10 mouse cellular contexts compared by ENCODE assay signal in the genomic region with DNA sequence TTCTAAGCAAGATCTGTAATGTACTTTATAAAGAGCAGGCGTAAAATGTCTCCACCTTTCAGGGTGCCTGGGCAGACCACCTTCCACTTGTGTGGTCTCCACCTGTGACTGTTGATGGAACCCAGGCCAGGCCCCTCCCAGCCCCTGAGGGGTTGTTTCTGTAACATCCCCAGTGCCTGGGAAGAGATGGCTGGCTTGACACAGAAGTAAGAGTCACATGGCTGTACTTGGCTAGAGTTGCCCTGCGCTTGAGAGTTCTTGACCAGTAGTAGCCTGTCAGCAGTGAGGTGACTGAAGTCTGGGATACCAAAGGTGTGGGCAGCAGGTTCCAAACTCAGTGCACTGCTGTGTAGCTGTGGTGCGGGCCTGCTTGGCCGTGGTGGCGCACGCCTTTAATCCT. TPM values are rescaled to one million over a fixed set of nuclear protein-coding genes. Genes with fewer than 3 reads are reported as not detected.
A peak's percentile ranks its signal among the peaks of the same experiment; 100 is the strongest.
DNase-seq lines count a peak whose midpoint lies in the region; ATAC-seq and TF ChIP-seq lines count a peak whose summit lies in the region.
"Had no signal": no experiment of that assay in that cellular context is flagged by ENCODE, and none has a peak within 500 bp of the region (broad histone marks: within the 10 kb centered on the region; RNA-seq: fewer than 3 reads in every experiment).

No protein-coding gene starts in this region.

- peaks cover 14% of the 10 kb centered on the region for H3K79me2 ChIP-seq in heart, adult 2 months (replicated peaks; ENCODE audit: control insufficient read depth, insufficient read depth, low read length)

- H3K4me3 ChIP-seq in heart, adult 2 months, result no peak overlapping the region
- no peak overlapping the region for H3K4me3 ChIP-seq in heart, embryonic 15.5 days
- peak overlapping the region; percentile 39 for H3K4me3 ChIP-seq in midbrain, embryonic 10.5 days

- peak in 1 of 2 experiments; percentile 47 for DNase-seq in heart, adult 2 months
- no peak for DNase-seq in heart, postnatal 25 days (ENCODE audit: low spot score)
- DNase-seq in ES-CJ7 (ENCODE audit: low read depth, low spot score), result peak; percentile 79
- no peak for DNase-seq in midbrain, embryonic 10.5 days (ENCODE audit: low spot score)
- DNase-seq in adrenal gland, postnatal 4 days (ENCODE audit: low spot score in 2 of 2), result no peak
- no peak for DNase-seq in frontal cortex, postnatal 25 days (ENCODE audit: low spot score in 2 of 2)
- no peak for DNase-seq in left cerebral cortex, adult 9 months (ENCODE audit: low spot score in 2 of 2)
- DNase-seq: spleen, adult 18-20 months had no signal

- H3K27ac ChIP-seq in heart, adult 2 months, result peak overlapping the region; percentile 82
- H3K27ac ChIP-seq in heart, embryonic 15.5 days, result peak overlapping the region; percentile 95
- H3K27ac ChIP-seq in midbrain, embryonic 10.5 days (replicated peaks), result peak overlapping the region; percentile 91
- H3K27ac ChIP-seq: liver, embryonic 14.5 days had no signal

- intact Hi-C loops in heart, adult 2 months (cut with DNase I), result no loop called here
- intact Hi-C loops in heart, postnatal 25 days (cut with DNase I), result no loop called here

- 0 out of 2 replicates have a peak, but pooled peaks have one; percentile 11 for TF ChIP-seq EP300 in heart, adult 2 months (IDR thresholded peaks at IDR 0.05; ENCODE audit: insufficient read depth, low read depth, low read length)

- H3K27me3 ChIP-seq in heart, adult 2 months (ENCODE audit: control insufficient read depth, insufficient read depth, low read length), result no peaks in the 10 kb centered on the region
- no peaks in the 10 kb centered on the region for H3K27me3 ChIP-seq in heart, embryonic 15.5 days
- H3K27me3 ChIP-seq in midbrain, embryonic 10.5 days (ENCODE audit: low read depth, poor library complexity, severe bottlenecking), result no peaks in the 10 kb centered on the region

- H3K9ac ChIP-seq in heart, adult 2 months (ENCODE audit: low read depth, low read length), result no peak overlapping the region
- peak overlapping the region; percentile 35 for H3K9ac ChIP-seq in heart, embryonic 15.5 days
- H3K9ac ChIP-seq: liver, embryonic 14.5 days had no signal

- 79% methylated on average over 6 of the region's 6 CpGs for WGBS in heart, adult 2 months
- 76% methylated on average over 6 of the region's 6 CpGs for WGBS in heart, embryonic 15.5 days
- WGBS in midbrain, embryonic 10.5 days, result 93% methylated on average over 6 of the region's 6 CpGs

- peak overlapping the region; percentile 54 for H3K4me2 ChIP-seq in heart, embryonic 15.5 days

- peaks cover 38% of the 10 kb centered on the region for H3K4me1 ChIP-seq in heart, adult 2 months (ENCODE audit: control insufficient read depth, insufficient read depth, low read length)
- peaks cover 86% of the 10 kb centered on the region for H3K4me1 ChIP-seq in heart, embryonic 15.5 days (replicated peaks)
- peaks cover 79% of the 10 kb centered on the region for H3K4me1 ChIP-seq in midbrain, embryonic 10.5 days

- H3K36me3 ChIP-seq in heart, adult 2 months (ENCODE audit: control insufficient read depth, insufficient read depth, low read length), result no peaks in the 10 kb centered on the region; the same call in none of the 2 replicates
- H3K36me3 ChIP-seq in heart, embryonic 15.5 days, result no peaks in the 10 kb centered on the region
- peaks cover 17% of the 10 kb centered on the region; the same call in 1 of the 2 replicates for H3K36me3 ChIP-seq in midbrain, embryonic 10.5 days

- TF ChIP-seq CTCF in heart, adult 2 months (IDR thresholded peaks at IDR 0.05), result no peak

- no peak for TF ChIP-seq POLR2A in heart, adult 2 months (IDR thresholded peaks at IDR 0.05; ENCODE audit: insufficient read depth, low read depth, low read length)

- no peak for ATAC-seq in heart, embryonic 15.5 days (replicated peaks; ENCODE audit: insufficient number of reproducible peaks, insufficient read depth, low FRiP score, low read depth)

- H3K9me3 ChIP-seq in heart, embryonic 15.5 days (replicated peaks), result no peaks in the 10 kb centered on the region
- H3K9me3 ChIP-seq in midbrain, embryonic 10.5 days (replicated peaks), result no peaks in the 10 kb centered on the region

RNA-seq across cellular contexts. Expression of a gene that starts 24.6 kb away (rescaled TPM):
- 10 to 100 TPM; 78.3 to 82.6 TPM for total RNA-seq in heart, adult 2 months (2021)
- polyA plus RNA-seq in heart, adult 2 months (2012; rRNA removed), result 39.3 and 46.9 TPM in 2 replicates
- total RNA-seq in heart, postnatal 25 days (2021), result 10 to 100 TPM; 79.0 to 89.8 TPM
- polyA plus RNA-seq in heart, embryonic 15.5 days (2015; fragmentation: Nextera tagmentation; extraction: Ambion mirVana), result 21.0 and 34.8 TPM in 2 replicates
- polyA plus RNA-seq in midbrain, embryonic 10.5 days (2016; fragmentation: Nextera tagmentation; extraction: Ambion mirVana), result 41.5 and 57.6 TPM in 2 replicates
- total RNA-seq in adrenal gland, postnatal 4 days (2021), result 100 to 1,000 TPM; 148 to 158 TPM
